Mouse (Mus musculus) MEL-GATA-1-ER (cell line): ENCODE measurements around the gene Itpr1.

Source experiments
- DNase-seq: peaks from one replicate; pipeline ENCODE4 v3.0.0-alpha.2; 2012; ENCODE audit warnings: low read depth; ENCODE audit errors: extremely low read depth

The Itpr1 gene

DNA sequence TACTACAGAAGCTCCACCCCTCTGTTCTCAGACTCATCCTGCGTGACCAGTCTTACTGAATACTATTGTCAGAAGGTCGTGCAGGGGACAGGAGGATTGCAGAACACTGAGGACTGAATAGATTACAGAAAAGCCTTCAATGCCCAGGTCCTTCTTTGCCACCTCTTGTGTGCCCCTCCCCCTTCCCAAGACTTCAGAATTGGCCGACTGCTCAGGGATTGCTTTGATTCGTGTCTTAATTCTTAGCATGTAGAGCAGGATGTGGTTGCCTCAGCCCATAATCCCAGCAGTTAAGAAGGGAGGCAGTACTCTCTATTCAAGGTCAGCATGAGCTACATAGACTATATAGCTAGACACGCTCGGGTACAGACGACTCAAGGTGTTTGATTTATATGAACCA, 359.8 kb downstream of the Itpr1 start:
- DNase-seq = no peak

GRCm38 (mm10) chr6:108577056-108577455, 364.2 kb downstream of the Itpr1 start:
- DNase-seq = no peak

DNA sequence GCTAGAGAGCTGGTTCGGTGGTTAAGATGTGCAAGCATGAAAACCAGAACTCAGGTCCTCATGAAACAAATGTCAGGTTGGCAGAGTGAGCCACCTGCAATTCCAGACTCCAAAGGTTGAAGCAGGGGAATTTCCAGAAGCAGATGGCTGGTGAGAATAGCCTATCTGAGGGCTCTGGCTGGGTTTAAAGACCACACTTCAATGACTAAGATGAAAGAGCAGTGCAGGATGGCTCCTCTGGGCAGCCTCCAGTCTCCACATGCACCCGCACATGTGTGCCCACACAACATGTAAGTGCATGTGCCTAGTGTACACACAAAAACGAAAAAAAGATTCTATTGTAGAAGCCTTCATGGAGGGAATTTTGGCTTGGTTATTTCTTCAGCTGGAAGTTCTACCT, 375.5 kb downstream of the Itpr1 start:
- no peak for DNase-seq

DNA sequence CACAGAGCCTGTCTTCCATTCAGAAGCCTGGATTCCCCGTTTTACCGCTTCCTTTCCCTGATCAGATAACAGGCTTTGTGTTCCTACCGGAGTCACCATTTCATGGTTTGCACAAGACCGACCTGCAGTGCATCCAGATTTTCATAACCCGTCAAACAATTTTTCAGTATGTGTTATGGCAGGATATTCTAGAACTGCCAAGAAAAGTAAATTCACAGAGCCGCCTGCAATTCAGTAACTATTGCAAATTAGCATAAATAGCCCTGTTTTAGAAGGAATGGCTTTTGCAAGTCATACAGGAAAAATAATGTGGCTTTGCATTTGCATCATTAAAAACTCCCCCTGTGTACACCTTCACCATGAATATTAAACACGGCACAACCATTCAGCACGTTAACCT, 379.3 kb downstream of the Itpr1 start:
- no peak for DNase-seq

DNA sequence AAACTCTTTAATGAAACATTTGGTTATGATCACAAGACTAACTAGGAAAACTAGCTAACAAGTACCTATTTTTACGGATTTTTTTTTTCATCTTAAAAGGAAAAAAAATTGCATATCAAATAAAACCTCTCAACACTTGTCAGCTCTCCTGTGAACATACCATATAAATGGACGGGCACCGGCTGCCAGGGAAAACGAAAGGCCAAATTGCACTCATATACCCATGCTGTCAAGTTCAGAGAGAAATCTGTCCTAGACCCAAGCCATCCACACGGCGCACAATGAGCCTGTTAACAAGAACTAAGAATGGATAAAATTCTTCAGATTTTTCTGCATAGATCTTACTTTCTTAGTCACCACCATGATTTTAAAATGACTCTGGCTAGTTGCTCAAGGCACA, 379.7 kb downstream of the Itpr1 start:
- DNase-seq = no peak

GRCm38 (mm10) chr6:108594171-108594841, 381.4 kb downstream of the Itpr1 start:
- DNase-seq = no peak

GRCm38 (mm10) chr6:108598691-108599090, 385.8 kb downstream of the Itpr1 start:
- no peak for DNase-seq

- DNase-seq = no peak
Measured at GRCm38 (mm10) chr6:108599317-108599716, 386.4 kb downstream of the Itpr1 start.
